Mouse (Mus musculus): ENCODE results near the gene Was.
A peak's percentile ranks its signal among the peaks of the same experiment; 100 is the strongest.
"Not testable (repeated sequence)": the region's sequence is repeated elsewhere in the genome, so short reads cannot be mapped to it uniquely, and the experiment has no call there.

Gene Was

DNA sequence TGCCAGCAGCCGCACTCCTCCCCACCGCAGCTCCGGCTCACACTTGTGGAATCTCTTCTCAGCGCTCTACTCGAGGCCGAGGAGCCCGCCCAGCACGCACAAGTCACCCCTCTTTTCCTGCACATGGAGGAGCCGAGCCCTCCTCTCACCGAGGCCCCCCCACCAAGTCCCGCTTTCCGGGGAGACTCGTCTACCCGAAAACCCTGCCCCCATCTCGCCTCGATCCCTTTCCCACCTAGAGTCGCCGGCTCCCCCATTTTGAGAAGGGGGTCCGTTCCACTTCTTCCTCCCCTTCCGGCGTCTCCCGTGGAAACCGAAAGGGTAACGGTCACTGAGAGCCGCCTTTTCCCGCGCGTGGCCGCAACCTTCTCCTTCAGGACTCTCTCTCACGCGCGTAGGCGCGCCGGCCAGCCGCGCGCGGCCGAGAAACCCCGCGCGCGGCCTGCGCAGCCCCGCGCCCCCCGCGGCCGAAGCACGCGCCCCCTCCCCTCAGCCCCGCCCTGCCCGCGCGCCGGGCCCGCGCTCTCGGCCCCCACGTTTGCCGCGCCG lies 16.3 kb downstream of the Was start:
- peak; percentile 38 to 71 for DNase-seq

DNA sequence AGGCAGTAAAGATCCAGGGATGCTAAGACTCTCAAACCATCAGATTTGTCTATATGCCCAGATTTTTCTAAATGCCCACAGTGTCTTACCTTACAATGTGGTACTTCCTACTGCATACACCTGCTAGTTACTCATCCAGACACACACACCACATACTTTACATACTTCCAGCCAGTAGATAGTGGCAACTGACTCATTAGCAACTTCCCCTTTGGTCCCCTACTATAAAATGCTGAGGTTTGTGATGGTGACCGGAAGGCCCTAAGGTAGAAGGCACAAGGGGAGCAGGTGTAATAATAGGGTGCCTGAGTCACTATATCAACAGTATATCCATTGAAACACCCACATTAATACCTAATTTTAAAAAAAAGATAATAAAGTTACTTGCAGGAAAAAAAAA lies 21.1 kb downstream of the Was start:
- DNase-seq, result no peak

DNA sequence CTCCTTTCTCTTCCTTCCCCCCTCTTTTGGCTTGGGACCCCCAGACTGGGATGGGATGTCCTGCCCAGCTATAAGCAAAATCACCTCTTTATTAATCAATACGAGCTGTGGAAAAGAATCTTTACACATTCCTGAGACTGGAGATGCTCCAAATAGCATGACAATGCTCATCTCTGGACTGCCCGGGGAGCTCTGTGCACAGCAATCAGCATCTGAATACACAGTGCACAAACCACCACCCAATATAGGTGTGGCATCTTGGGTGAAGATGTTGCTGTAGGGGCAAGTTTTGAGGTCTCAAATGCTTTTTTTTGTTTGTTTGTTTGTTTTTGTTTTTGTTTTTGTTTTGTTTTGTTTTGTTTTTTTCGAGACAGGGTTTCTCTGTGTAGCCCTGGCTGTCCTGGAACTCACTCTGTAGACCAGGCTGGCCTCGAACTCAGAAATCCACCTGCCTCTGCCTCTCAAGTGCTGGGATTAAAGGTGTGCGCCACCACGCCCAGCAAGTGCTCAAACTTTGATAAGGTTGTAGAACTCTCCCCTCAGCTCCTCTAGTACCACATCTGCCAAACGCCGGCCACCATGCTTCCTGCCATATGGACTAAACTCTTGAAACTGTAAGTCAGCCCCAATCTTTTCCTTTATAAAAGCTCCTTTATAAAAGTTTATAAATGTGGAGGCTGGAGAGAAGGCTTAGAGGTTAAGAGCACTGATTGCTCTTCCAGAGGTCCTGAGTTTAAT lies 39.1 kb downstream of the Was start:
- not testable (repeated sequence) for DNase-seq

DNA sequence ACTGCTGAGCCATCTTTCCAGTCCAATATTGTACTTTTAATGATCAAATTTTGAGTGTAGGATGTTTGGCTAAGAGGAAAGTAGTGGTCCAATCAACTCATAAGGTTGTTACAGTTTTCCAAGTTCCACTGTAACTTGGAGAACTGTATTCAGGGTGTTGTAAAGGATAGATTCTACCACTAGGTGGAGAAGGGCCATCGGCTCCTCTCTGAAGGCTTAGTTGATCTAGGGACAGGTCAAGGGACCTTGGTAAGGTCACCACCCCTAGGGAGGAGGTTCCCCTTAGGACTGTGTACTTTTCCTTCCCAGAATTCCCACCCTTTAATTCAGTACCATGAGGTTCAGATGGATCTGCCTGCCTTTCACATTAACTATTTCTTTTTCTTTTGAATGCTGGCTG lies 57.3 kb downstream of the Was start:
- DNase-seq, result no peak
